Mouse (Mus musculus) embryo, embryonic 10.5 days (tissue): ENCODE measurements at regions not wholly inside any gene's neighbourhood (a gene's known extent, or its start where the extent isn't known, plus 50 kb on each side); places are given as distances from the start of the nearest gene placed in this dataset.
"Not testable (repeated sequence)": the region's sequence is repeated elsewhere in the genome, so short reads cannot be mapped to it uniquely, and the experiment has no call there.

Experiments
- DNase-seq: peaks from one replicate; pipeline ENCODE4 v3.0.0-alpha.2; 2015; ENCODE audit warnings: low spot score

DNA sequence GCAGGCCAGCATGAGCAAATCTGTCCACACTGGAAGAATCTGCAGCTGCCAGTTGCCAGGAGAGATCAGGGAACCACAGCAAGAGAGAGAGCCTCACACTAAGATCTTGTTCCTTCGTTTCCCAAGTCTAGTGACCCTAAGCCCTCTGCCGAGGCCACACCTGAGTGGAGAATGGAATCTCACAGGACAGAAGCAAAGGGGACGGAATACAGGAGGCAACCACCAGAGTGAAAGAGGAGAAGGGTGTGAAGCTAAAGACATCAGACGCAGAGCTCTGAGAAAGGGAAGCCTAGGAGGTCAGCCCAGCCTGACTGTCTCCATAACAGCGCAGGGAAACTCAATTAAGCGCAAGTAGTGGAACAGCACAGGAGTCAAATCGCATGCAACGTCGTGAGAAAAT lies 75.0 kb downstream of the Suds3 start:
- no peak for DNase-seq

- DNase-seq: peak; percentile 66
Observed at GRCm38 (mm10) chr5:117037261-117037660, 78.7 kb downstream of the Suds3 start.

GRCm38 (mm10) chr5:117032130-117032529 lies 83.8 kb downstream of the Suds3 start:
- DNase-seq: no peak

DNA sequence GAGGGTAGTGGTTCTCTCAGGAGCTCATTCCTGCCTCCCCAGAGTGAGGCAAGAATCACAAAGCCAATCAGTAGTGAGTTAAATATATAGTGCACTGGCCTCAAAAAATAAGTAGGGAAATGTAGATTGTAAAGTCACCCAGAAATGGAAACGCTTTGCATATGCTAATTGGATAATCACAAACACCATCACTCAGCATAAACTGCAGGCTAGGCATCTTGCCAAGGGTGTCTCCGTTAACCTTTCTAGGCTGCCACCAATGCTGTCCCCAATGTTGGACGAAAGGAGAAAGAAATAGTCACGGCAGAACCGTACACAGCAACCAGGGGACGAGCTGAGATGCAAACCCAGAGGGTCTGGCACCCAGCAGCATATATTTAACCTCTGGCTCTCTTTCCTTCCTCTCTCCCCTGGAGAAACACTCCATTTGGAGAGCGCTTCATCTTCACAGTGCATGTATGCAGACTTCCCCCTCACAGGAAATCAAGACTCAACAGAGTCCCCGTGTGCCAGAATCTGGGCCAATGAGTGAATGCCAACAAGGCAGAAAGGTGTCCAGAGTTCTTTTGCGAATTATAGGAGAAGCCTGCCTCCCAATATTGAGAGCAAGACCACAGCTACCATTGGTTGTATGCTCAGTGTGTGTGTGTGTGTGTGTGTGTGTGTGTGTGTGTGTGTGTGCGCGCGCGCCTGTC lies 90.1 kb downstream of the Suds3 start:
- no peak for DNase-seq

DNA sequence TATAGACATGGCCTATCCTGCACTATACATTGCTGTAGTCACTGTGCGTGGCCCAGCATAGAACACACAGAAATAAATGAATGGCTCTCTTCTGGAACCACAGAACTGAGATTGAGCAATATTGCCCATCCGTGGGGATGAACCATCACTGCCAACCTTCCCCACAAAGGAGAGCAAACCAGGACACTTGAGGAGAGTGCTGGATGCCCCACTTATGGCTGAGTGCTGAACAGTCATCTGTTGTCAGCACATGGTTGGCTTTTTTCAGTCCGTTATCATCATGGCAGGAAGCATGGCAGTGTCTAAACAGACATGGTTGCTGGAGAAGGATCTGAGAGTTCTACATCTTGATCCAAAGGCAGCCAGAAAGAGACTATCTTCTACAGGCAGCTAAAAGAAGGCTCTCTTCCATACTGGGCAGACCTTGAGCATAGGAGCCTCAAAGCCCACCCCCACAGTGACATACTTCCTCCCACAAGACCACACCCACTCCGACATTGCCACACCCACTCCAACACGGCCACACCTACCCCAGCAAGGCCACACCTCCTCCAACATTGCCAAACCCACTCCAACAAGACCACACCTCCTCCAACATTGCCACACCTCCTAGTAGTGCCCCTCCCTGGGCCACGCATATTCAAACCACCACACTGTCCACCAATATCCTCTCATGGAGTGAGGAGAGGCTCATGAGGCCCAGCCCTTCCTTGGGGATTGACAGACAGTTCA lies 97.3 kb downstream of the Suds3 start:
- no peak for DNase-seq

- no peak for DNase-seq
Observed at GRCm38 (mm10) chr5:117011128-117011527, 104.8 kb downstream of the Suds3 start.

DNA sequence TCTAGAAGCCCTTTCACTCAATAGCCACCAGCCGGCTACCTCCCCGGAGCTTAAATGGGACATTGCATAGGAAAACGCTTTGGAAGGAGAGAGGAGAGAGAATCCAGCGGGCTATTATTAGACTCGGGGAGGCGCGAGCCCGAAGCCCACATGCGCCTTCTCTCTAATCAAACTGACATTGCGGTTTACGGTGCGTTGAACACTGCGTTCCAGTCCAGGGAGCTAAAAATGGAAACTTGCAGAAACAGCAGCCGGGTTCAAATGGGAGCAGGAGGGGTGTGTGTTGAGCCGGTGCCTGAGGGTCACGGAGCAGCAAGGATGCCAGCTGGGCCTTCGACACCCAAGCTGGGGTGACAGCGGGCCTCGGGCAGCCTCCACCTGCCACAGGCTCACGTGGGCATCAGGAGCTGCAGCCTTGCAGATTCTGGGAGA lies 115.1 kb downstream of the Suds3 start:
- peak; percentile 24 for DNase-seq

GRCm38 (mm10) chr5:116994508-116994907 lies 121.4 kb downstream of the Suds3 start:
- no peak for DNase-seq

GRCm38 (mm10) chr5:116993674-116994073 lies 122.2 kb downstream of the Suds3 start:
- DNase-seq: no peak

GRCm38 (mm10) chr5:116991461-116991860 lies 124.5 kb downstream of the Suds3 start:
- DNase-seq: no peak

DNA sequence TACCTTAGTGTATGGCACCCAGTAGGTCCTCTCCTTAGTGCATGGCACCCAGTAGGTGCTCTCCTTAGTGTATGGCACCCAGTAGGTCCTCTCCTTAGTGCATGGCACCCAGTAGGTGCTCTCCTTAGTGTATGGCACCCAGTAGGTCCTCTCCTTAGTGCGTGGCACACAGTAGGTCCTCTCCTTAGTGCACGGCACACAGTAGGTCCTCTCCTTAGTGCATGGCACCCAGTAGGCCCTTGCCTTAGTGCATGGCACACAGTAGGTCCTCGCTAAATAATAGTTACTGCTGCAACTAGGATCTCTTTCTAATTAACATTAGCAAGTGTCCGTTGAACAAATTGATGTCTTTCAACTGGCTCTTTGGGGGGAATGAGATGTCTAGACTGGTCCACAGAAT lies 144.4 kb downstream of the Suds3 start:
- not testable (repeated sequence) for DNase-seq

DNA sequence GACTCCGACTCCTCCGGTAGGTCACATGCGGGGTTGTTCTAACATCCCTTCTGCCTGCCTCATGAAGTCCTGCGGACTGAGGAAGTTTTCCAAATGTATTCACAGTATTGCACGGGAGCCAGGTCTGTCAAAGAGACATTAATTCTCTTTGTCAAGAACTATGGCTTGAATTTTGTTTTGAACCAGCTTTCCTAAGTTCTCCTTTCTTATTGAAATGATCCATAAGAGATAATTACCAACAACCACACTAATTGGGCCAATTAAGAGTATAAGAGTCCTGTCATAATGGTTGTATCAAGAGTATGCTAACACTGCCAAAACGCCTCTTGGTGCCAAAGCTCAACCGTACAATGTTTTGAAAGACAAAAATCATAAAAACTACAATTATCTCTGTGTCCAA lies 151.7 kb downstream of the Suds3 start:
- DNase-seq: no peak

DNA sequence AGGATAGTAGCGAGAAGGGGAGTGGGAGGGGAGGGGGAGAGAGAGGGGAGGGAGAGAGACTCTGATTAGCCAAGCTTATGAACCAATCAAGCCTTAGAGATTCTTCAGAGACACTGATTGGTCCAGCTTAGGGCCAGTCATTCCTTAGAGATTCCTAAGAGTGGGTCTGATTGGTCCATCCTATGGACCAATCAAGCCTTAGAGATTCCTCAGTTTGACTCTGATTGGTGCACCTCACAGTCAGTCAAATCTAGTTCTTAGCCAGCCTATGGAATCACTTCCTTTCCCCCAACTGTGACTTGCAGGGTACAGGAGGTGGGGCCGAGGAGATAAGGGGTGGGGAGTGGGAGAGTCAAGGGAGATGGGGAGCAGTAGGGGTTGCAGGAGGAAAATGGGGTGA lies 152.8 kb downstream of the Suds3 start:
- no peak for DNase-seq

- no peak for DNase-seq
Observed at GRCm38 (mm10) chr5:116960041-116960440, 155.9 kb downstream of the Suds3 start.

GRCm38 (mm10) chr5:116958141-116958540 lies 157.8 kb downstream of the Suds3 start:
- no peak for DNase-seq

GRCm38 (mm10) chr5:116956572-116956971 lies 159.3 kb downstream of the Suds3 start:
- DNase-seq: peak; percentile 29

DNA sequence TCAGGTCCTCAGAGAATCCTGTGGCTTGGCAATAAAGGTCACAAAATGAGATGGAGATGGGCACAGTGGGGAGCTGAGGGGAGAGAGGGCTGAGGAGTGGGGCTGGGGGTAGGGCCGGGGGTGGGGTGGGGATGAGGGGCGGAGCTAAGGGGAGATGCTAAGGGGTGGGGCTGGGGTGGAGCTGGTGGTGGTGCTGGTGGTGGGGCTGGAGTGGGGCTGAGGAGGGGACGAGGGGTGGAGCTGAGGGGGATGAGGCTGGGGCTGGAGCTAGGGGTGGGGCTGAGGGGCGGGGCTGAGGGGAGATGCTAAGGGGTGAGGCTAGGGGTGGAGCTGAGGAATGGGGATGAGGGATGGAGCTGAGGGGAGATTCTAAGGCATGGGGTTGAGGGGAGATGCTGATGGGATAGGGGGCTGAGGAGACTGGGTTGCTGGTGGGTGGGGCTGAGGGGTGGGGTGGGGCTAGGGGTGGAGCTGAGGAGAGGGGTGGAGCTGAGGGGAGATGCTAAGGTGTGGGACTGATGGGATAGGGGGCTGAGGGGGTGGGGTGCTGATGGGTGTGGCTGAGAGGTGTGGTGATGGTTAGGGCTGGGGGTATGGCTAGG lies 165.5 kb downstream of the Suds3 start:
- DNase-seq: no peak

DNA sequence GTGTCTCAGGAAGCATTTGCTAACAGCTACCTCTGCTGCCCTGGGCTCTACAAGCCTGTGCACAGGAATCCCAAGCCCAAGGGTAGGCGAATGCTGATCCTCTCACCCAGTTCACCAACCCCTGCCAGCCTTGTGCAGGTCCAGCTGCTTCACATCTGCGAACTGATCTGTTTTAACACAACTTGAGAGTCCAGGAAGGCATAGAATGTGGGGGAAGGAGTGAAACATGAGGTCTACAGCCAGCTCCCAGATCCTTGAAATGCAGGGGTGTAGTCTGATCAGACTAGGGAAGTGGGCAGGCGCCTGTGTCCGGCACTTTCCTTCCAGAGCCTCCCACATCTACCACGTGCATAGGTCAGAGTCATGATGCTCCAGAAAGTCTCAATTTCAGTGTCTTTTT lies 181.3 kb downstream of the Suds3 start:
- no peak for DNase-seq

- DNase-seq: no peak
Observed at GRCm38 (mm10) chr5:116934151-116934550, 181.8 kb downstream of the Suds3 start.

GRCm38 (mm10) chr5:116933105-116933504 lies 182.8 kb downstream of the Suds3 start:
- DNase-seq: no peak

DNA sequence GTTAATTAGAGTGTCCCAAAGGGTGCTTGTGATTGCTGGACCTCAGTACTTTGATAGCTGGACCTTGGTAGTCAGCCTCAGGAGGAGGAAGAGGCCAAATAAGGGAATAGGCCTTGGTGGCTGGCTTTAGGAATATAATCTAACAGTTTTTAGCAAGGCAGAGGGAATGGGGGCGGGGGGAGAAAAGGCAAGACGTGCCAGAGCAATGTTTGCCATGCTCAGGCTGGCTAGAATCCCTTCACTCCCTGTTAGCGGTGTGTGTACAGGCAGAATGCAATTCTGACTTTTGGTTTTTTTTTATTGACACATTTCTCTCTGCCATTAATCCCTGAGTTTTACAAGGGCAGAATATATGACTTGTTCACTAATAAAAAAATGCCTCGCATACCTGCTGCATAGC lies 192.2 kb downstream of the Suds3 start:
- DNase-seq: no peak

GRCm38 (mm10) chr5:116922059-116922671 lies 193.7 kb downstream of the Suds3 start:
- DNase-seq: peak; percentile 8

GRCm38 (mm10) chr5:116914876-116915275 lies 201.0 kb downstream of the Suds3 start:
- peak; percentile 64 for DNase-seq
